In the genomic region with DNA sequence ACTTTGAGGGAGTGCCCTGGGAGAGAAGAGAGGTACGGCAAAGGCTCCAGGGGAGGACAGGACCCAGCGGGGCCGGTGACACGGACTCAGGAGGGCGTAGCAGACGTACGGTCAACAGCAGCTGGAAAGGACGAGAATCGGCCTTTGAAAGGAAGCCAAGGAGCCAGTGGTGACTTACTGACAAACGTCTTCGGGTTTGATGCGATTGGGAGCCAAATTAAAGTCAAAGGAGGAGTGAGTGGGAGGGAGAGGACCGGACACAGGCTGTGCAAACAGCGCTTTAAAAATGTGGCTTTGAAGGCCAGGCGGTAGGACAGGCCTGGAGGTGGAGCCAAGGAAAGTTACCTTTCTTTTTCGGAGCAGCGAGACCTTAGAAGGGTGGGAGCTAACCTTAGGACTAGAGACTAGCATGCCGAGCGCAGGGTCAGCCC, we compare ENCODE assay signal across 8 mouse cellular contexts.
DNase-seq lines count a peak whose midpoint lies in the region; ATAC-seq and TF ChIP-seq lines count a peak whose summit lies in the region.

No protein-coding gene starts in this region.

- TF ChIP-seq CTCF in liver, embryonic 14.5 days (IDR thresholded peaks at IDR 0.05; ENCODE audit: low read depth) = no peak

- ATAC-seq in heart, embryonic 16.5 days (replicated peaks; ENCODE audit: extremely low read depth, insufficient read depth, low FRiP score) = 0 out of 2 replicates have a peak, but pooled peaks have one; percentile 14
- ATAC-seq in liver, embryonic 14.5 days (ENCODE audit: insufficient read depth) = no peak

- no peaks in the 10 kb centered on the region for H3K9me3 ChIP-seq in heart, embryonic 16.5 days (replicated peaks; ENCODE audit: control insufficient read depth, low read length)
- no peaks in the 10 kb centered on the region for H3K9me3 ChIP-seq in liver, embryonic 14.5 days (ENCODE audit: control insufficient read depth, low read length)

- no peak for TF ChIP-seq EP300 in liver, embryonic 14.5 days (IDR thresholded peaks at IDR 0.05; ENCODE audit: low read depth)

- H3K4me3 ChIP-seq in heart, embryonic 16.5 days (ENCODE audit: low read length) = peak overlapping the region; percentile 20
- H3K4me3 ChIP-seq in liver, embryonic 14.5 days (ENCODE audit: insufficient read depth in 1 of 2, low read depth in 2 of 2, low read length in 2 of 2) = peak overlapping the region in 1 of 2 experiments; percentile 13; a peak in 1 of 4 replicates

- H3K27me3 ChIP-seq in heart, embryonic 16.5 days (ENCODE audit: control insufficient read depth, insufficient read depth, low read length) = 0 out of 2 replicates have a peak, but pooled peaks cover 2% of the 10 kb centered on the region
- no peaks in the 10 kb centered on the region for H3K27me3 ChIP-seq in liver, embryonic 14.5 days (ENCODE audit: control insufficient read depth, insufficient read depth, low read length)

- no peak overlapping the region for H3K9ac ChIP-seq in heart, embryonic 16.5 days (ENCODE audit: low read length)
- no peak overlapping the region; the same call in 1 of the 2 replicates for H3K9ac ChIP-seq in liver, embryonic 14.5 days (replicated peaks)

- 27% methylated on average over 19 of the region's 19 CpGs for WGBS in heart, embryonic 16.5 days
- WGBS in liver, embryonic 14.5 days (ENCODE audit: insufficient replicate concordance) = 62% methylated on average over 19 of the region's 19 CpGs

- peak; percentile 39 for DNase-seq in A20 (ENCODE audit: low read depth, low spot score)
- peak; percentile 43 for DNase-seq in T-cell, adult 2 months (ENCODE audit: low spot score)
- no peak for DNase-seq in liver, embryonic 14.5 days (ENCODE audit: low read depth in 3 of 3, low spot score in 3 of 3)
- DNase-seq in gastrocnemius, postnatal 25 days = no peak
- no peak for DNase-seq in left cerebral cortex, adult 18-20 months (ENCODE audit: low spot score in 2 of 2)
- no peak for DNase-seq in left cerebral cortex, adult 8-10 months (ENCODE audit: low spot score in 2 of 2)
- no peak for DNase-seq in urinary bladder, postnatal 25 days (ENCODE audit: low spot score)

- no peaks in the 10 kb centered on the region for H3K36me3 ChIP-seq in heart, embryonic 16.5 days (ENCODE audit: control insufficient read depth, insufficient read depth)
- H3K36me3 ChIP-seq in liver, embryonic 14.5 days (replicated peaks; ENCODE audit: control insufficient read depth, insufficient read depth, low read depth) = no peaks in the 10 kb centered on the region

- no peak overlapping the region for H3K27ac ChIP-seq in heart, embryonic 16.5 days (ENCODE audit: low read length)
- no peak overlapping the region for H3K27ac ChIP-seq in liver, embryonic 14.5 days

- peak overlapping the region; percentile 47 for H3K4me2 ChIP-seq in heart, embryonic 16.5 days (ENCODE audit: low read depth, low read length)
- peak overlapping the region; percentile 0; the same call in 1 of the 2 replicates for H3K4me2 ChIP-seq in liver, embryonic 14.5 days (ENCODE audit: low read depth)

- H3K4me1 ChIP-seq in heart, embryonic 16.5 days (ENCODE audit: control insufficient read depth, insufficient read depth, low read length) = peaks cover 10% of the 10 kb centered on the region
- H3K4me1 ChIP-seq in liver, embryonic 14.5 days (replicated peaks; ENCODE audit: control insufficient read depth in 2 of 2, insufficient read depth in 2 of 2, low read length in 1 of 2) = peaks cover 51 to 57% of the 10 kb centered on the region in 2 experiments

Comparison
In these comparisons a context has a peak if more than half of its experiments do, and no peak if none do; other contexts are left out.
1. DNase-seq: peak in A20 (single experiment) and T-cell, adult 2 months (single experiment); none in liver, embryonic 14.5 days (0 of 3), gastrocnemius, postnatal 25 days (single experiment), left cerebral cortex, adult 18-20 months (0 of 2), left cerebral cortex, adult 8-10 months (0 of 2) and urinary bladder, postnatal 25 days (single experiment).